Mouse (Mus musculus) forebrain, embryonic 16.5 days (tissue): Measurements from ENCODE around the gene Vps51. TPM values are rescaled to one million over a fixed set of nuclear protein-coding genes. Genes with fewer than 3 reads are reported as not detected.

Source experiments
- ATAC-seq: fragments of 200-750 bp; cut with Nextera tagmentation; 2 replicates; pipeline ENCODE4 v1.8.0; 2017; ENCODE audit warnings: mild to moderate bottlenecking, moderate library complexity
- H3K27ac ChIP-seq: fragments of 300-500 bp; sonication (generic); 2 replicates; pipeline ENCODE4 v1.5.1; 2014; ENCODE audit warnings: low read length, control low read depth
- H3K27me3 ChIP-seq: fragments of 300-500 bp; sonication (generic); replicated peaks from 2 replicates; pipeline ENCODE4 v1.6.1; 2014; ENCODE audit warnings: low read length; ENCODE audit not compliant: control insufficient read depth, insufficient read depth
- H3K36me3 ChIP-seq: fragments of 300-500 bp; sonication (generic); 2 replicates; pipeline ENCODE4 v1.6.1; 2014; ENCODE audit not compliant: control insufficient read depth, insufficient read depth
- H3K4me1 ChIP-seq: fragments of 300-500 bp; sonication (generic); replicated peaks from 2 replicates; pipeline ENCODE4 v1.6.1; 2014; ENCODE audit warnings: low read length; ENCODE audit not compliant: control insufficient read depth, insufficient read depth
- H3K4me2 ChIP-seq: fragments of 300-500 bp; sonication (generic); 2 replicates; pipeline ENCODE4 v1.6.1; 2014; ENCODE audit warnings: mild to moderate bottlenecking, low read length, control low read depth
- H3K4me3 ChIP-seq: fragments of 300-500 bp; sonication (generic); replicated peaks from 2 replicates; pipeline ENCODE4 v1.5.1; 2014; ENCODE audit warnings: mild to moderate bottlenecking, low read length, control low read depth
- H3K9ac ChIP-seq: fragments of 300-500 bp; sonication (generic); replicated peaks from 2 replicates; pipeline ENCODE4 v1.6.1; 2014; ENCODE audit warnings: low read depth, low read length, control low read depth
- H3K9me3 ChIP-seq: fragments of 300-500 bp; sonication (generic); 2 replicates; pipeline ENCODE4 v1.6.1; 2016; ENCODE audit warnings: low read length; ENCODE audit not compliant: control insufficient read depth
- WGBS: fragments of 180-500 bp; shearing (Covaris S2); extraction: QIAGEN DNeasy Blood & Tissue Kit; methylation state at CpG from one replicate; pipeline ENCODE4 v1.1.7; 2014; 5-methylcytosine and 5-hydroxymethylcytosine counted together
- polyA plus RNA-seq: library from polyadenylated mRNA; unstranded; fragments of >200 nt; fragmentation: Nextera tagmentation; extraction: Ambion mirVana; gene quantifications from 2 replicates; pipeline ENCODE4 v1.2.1, GENCODE M21; 2015

Vps51 gene
- polyA plus RNA-seq, 1 experiment from 2014 or later, result 88.5 TPM

GRCm38 (mm10) chr19:6067724-6068415 is 9.2 kb downstream of the Vps51 start, which contains the start of gene Tm7sf2:
Gene Tm7sf2 (minus strand): TSS chr19:6068373.
- 9% methylated on average over 32 of the region's 33 CpGs for WGBS

GRCm38 (mm10) chr19:6067011-6067723 is 9.9 kb downstream of the Vps51 start:
- ATAC-seq, result peak; percentile 65
- peaks cover 12% of the 10 kb centered on the region for H3K36me3 ChIP-seq
- no peaks in the 10 kb centered on the region for H3K9me3 ChIP-seq
- peak overlapping the region; percentile 99 for H3K4me2 ChIP-seq
- peak overlapping the region; percentile 90 for H3K27ac ChIP-seq
- under 1% methylated on average over 30 of the region's 30 CpGs for WGBS
- no peaks in the 10 kb centered on the region for H3K27me3 ChIP-seq
- H3K9ac ChIP-seq, result peak overlapping the region; percentile 84
- peak overlapping the region; percentile 73 for H3K4me3 ChIP-seq
- peaks cover 29% of the 10 kb centered on the region for H3K4me1 ChIP-seq

More at GRCm38 (mm10) chr19:6067724-6068415, 9.2 kb downstream of the Vps51 start, which contains the start of gene Tm7sf2:
- peak; percentile 94 for ATAC-seq
- Histone ChIP-seq H3K27me3 (no peaks in the 10 kb centered on the region), H3K4me1 (peaks cover 22% of the 10 kb centered on the region), H3K9me3 (no peaks in the 10 kb centered on the region), H3K9ac (peak within 1 kb of the TSS; percentile 84), H3K36me3 (peaks cover 12% of the 10 kb centered on the region), H3K4me3 (peak within 1 kb of the TSS; percentile 73), H3K4me2 (peak within 1 kb of the TSS; percentile 99), H3K27ac (peak within 1 kb of the TSS; percentile 90)

GRCm38 (mm10) chr19:6066571-6066970 is 10.5 kb downstream of the Vps51 start:
- H3K4me1 ChIP-seq, result peaks cover 34% of the 10 kb centered on the region
- 43% methylated on average over 5 of the region's 5 CpGs for WGBS

GRCm38 (mm10) chr19:6063081-6063480 is 13.9 kb downstream of the Vps51 start:
- Histone ChIP-seq H3K27ac (no peak overlapping the region), H3K9ac (no peak overlapping the region), H3K4me1 (peaks cover 45% of the 10 kb centered on the region), H3K27me3 (no peaks in the 10 kb centered on the region), H3K4me2 (no peak overlapping the region), H3K4me3 (no peak overlapping the region), H3K9me3 (no peaks in the 10 kb centered on the region), H3K36me3 (no peaks in the 10 kb centered on the region)
- ATAC-seq, result no peak
- 93% methylated on average over 6 of the region's 6 CpGs for WGBS

More at GRCm38 (mm10) chr19:6066571-6066970, 10.5 kb downstream of the Vps51 start:
- peak overlapping the region; percentile 73 for H3K4me3 ChIP-seq
- no peaks in the 10 kb centered on the region for H3K9me3 ChIP-seq
- H3K36me3 ChIP-seq, result peaks cover 12% of the 10 kb centered on the region
- ATAC-seq, result no peak
- peak overlapping the region; percentile 90 for H3K27ac ChIP-seq
- H3K4me2 ChIP-seq, result peak overlapping the region; percentile 99
- no peaks in the 10 kb centered on the region for H3K27me3 ChIP-seq
- peak overlapping the region; percentile 84 for H3K9ac ChIP-seq

DNA sequence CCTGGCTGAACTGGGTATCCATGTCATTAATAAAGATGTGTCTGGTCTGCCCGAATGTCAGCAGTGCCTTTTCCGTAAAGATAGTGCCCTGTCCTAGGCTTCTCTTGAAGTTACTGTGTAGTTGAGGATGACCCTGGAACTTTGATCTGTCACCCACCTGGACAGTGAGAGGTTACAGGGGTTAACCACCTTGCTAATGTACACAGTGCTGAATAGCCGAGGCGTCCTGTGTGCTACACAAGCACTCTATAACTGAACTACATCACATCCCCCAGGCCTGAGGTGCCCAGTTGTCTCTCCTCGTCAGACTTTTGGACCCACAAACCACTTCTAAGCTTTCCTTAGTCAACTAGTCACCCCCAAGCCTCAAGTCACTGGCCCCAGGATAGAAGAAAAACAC is 14.6 kb downstream of the Vps51 start:
- 71% methylated on average over 5 of the region's 5 CpGs for WGBS
- peak overlapping the region; percentile 91 for H3K9ac ChIP-seq
- peak overlapping the region; percentile 90 for H3K4me3 ChIP-seq
- no peaks in the 10 kb centered on the region for H3K9me3 ChIP-seq
- ATAC-seq, result no peak
- peak overlapping the region; percentile 100 for H3K4me2 ChIP-seq
- no peaks in the 10 kb centered on the region for H3K27me3 ChIP-seq
- no peak overlapping the region for H3K27ac ChIP-seq
- H3K4me1 ChIP-seq, result peaks cover 41% of the 10 kb centered on the region
- no peaks in the 10 kb centered on the region for H3K36me3 ChIP-seq

DNA sequence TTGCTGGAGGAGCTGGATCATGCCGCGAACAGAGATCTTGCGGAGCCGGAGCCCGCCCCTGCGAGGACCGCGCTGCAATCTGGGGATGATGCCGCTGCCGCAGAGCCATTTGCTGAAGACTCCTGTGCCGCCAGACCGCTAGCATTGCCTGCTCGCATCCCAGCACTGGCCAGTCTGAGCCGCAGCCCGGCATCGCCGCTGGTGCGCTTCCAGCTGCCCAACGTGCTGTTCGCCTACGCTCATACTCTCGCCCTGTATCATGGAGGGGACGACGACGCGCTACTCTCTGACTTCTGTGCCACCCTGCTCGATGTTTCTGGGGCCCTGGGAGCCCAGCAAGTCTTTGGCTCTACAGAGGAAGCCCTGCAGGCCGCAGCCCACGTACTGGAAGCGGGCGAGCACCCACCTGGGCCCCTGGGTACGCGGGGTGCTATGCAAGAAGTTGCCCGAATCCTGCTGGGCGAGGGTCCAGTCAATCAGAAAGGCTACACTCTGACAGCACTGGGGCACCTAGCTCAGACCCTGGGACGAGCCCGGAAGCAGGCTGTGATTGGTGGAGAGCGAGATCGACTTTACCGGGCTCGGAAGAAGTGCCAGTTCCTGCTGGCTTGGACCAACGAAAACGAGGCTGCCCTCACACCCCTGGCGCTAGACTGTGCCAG is 15.3 kb downstream of the Vps51 start:
- Histone ChIP-seq H3K9ac (peak overlapping the region; percentile 91), H3K4me2 (peak overlapping the region; percentile 100), H3K4me1 (peaks cover 40% of the 10 kb centered on the region), H3K27me3 (no peaks in the 10 kb centered on the region), H3K4me3 (peak overlapping the region; percentile 90), H3K9me3 (no peaks in the 10 kb centered on the region), H3K36me3 (no peaks in the 10 kb centered on the region), H3K27ac (peak overlapping the region; percentile 82)
- WGBS, result 3% methylated on average over 43 of the region's 44 CpGs
- ATAC-seq, result no peak

GRCm38 (mm10) chr19:6061021-6061533 is 16.0 kb downstream of the Vps51 start, which contains the start of gene Znhit2:
Gene Znhit2 (plus strand): TSS chr19:6061192.
- peak; percentile 79 for ATAC-seq

GRCm38 (mm10) chr19:6058966-6059365 is 18.1 kb downstream of the Vps51 start:
- Histone ChIP-seq H3K27ac (no peak overlapping the region), H3K36me3 (no peaks in the 10 kb centered on the region; the same call in 1 of the 2 replicates), H3K4me1 (peaks cover 39% of the 10 kb centered on the region), H3K9me3 (no peaks in the 10 kb centered on the region), H3K9ac (no peak overlapping the region), H3K4me2 (peak overlapping the region; percentile 93; the same call in 1 of the 2 replicates), H3K27me3 (no peaks in the 10 kb centered on the region), H3K4me3 (no peak overlapping the region)
- WGBS, result 83% methylated on average over 5 of the region's 5 CpGs
- ATAC-seq, result no peak

More at GRCm38 (mm10) chr19:6061021-6061533, 16.0 kb downstream of the Vps51 start, which contains the start of gene Znhit2:
- Histone ChIP-seq H3K27ac (peak within 1 kb of the TSS; percentile 82), H3K9ac (peak within 1 kb of the TSS; percentile 91), H3K36me3 (no peaks in the 10 kb centered on the region), H3K9me3 (no peaks in the 10 kb centered on the region), H3K4me3 (peak within 1 kb of the TSS; percentile 90), H3K27me3 (no peaks in the 10 kb centered on the region), H3K4me1 (peaks cover 40% of the 10 kb centered on the region), H3K4me2 (peak within 1 kb of the TSS; percentile 100)
- WGBS, result under 1% methylated on average over 58 of the region's 58 CpGs
